Mouse (Mus musculus) adrenal gland, adult 10 weeks (tissue): ENCODE results near the gene Ccr7. TPM values are rescaled to one million over a fixed set of nuclear protein-coding genes. Genes with fewer than 3 reads are reported as not detected.

Experiments used
- polyA plus RNA-seq: library from polyadenylated mRNA; stranded (reverse); fragments of 350-450 nt; fragmentation: Illumina TruSeq; extraction: RNeasy Lipid Tissue Mini Kit (QIAGEN cat#74804); gene quantifications from one replicate; pipeline ENCODE4 v1.2.3, GENCODE M21; 2014; ENCODE audit warnings: low read depth, low replicate concordance

Ccr7 gene
- not detected for polyA plus RNA-seq

DNA sequence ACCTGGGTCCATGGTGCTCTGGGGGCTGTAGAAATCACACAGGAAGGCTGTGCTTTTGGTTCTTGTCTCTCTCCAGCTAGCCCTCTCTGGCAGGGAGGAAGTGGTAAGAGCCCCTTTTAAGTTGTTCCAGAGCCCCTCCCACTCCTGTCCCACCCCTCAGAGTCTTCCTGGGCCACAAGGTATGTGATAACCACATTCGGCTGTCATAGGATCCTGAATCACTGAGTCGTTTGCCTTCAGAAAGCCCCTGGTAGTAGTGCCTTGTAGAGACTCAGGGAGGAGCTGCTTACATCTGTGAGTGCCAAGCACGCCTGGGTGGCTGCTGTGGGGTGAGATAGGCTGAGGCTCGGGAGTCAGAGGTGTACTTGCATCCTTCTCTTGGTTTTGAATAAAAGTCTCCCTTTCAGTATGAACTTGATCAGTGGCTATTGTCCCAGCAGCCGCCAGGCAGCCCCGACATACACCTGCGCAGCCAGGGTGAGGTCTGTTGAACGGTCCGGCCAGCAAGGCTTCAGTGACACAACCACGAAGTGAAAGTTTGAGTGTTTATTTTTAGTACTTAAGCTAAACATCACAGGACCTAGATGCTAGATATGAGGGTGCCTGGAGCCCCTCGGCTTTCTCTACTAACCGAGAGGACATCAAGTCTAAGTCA, at the start of gene Ccr7:
TSS of gene Ccr7 (minus strand) at position 91 of the 655 bp plus-strand sequence.

Other genes starting within 250 kb of the Ccr7 start
- 0.58 TPM for gene Cdc6, start 247.3 kb downstream of the Ccr7 start, polyA plus RNA-seq
- 1.1 TPM for gene Rara, start 227.3 kb downstream of the Ccr7 start, polyA plus RNA-seq
- gene Gjd3, start 172.1 kb downstream of the Ccr7 start, polyA plus RNA-seq: not detected
- gene Top2a, start 130.9 kb downstream of the Ccr7 start, polyA plus RNA-seq: 19.0 TPM
- 23.3 TPM for gene Igfbp4, start 113.8 kb downstream of the Ccr7 start, polyA plus RNA-seq
- 0.12 TPM for gene Tns4, start 65.8 kb downstream of the Ccr7 start, polyA plus RNA-seq
- gene Smarce1, start 75.9 kb upstream of the Ccr7 start, polyA plus RNA-seq: 138 TPM
- gene Krt222, start 89.0 kb upstream of the Ccr7 start, polyA plus RNA-seq: 6.1 TPM
- not detected for gene Krt24, start 130.2 kb upstream of the Ccr7 start, polyA plus RNA-seq
- gene Krt25, start 167.9 kb upstream of the Ccr7 start, polyA plus RNA-seq: not detected
- not detected for gene Krt26, start 182.9 kb upstream of the Ccr7 start, polyA plus RNA-seq
- not detected for gene Krt27, start 196.0 kb upstream of the Ccr7 start, polyA plus RNA-seq
- gene Krt28, start 219.8 kb upstream of the Ccr7 start, polyA plus RNA-seq: not detected
- 14.8 TPM for gene Krt10, start 234.3 kb upstream of the Ccr7 start, polyA plus RNA-seq